Mouse (Mus musculus): ENCODE data around the gene Bmpr1b.

The Bmpr1b gene

GRCm38 (mm10) chr3:141818615-141819312, 350.5 kb downstream of the Bmpr1b start:
- DNase-seq (ENCODE audit: low read depth): no peak

- DNase-seq (ENCODE audit: low read depth): no peak
These were observed 354.4 kb downstream of the Bmpr1b start for GRCm38 (mm10) chr3:141814776-141815175.

GRCm38 (mm10) chr3:141811348-141811747, 357.9 kb downstream of the Bmpr1b start:
- DNase-seq (ENCODE audit: low read depth): peak; percentile 31

- no peak for DNase-seq (ENCODE audit: low read depth)
These were observed 358.3 kb downstream of the Bmpr1b start for GRCm38 (mm10) chr3:141810944-141811343.

- no peak for DNase-seq (ENCODE audit: low read depth)
These were observed 359.6 kb downstream of the Bmpr1b start for GRCm38 (mm10) chr3:141809581-141809980.

- no peak for DNase-seq (ENCODE audit: low read depth)
These were observed 365.1 kb downstream of the Bmpr1b start for GRCm38 (mm10) chr3:141804133-141804532.

- DNase-seq (ENCODE audit: low read depth): no peak
These were observed 371.4 kb downstream of the Bmpr1b start for GRCm38 (mm10) chr3:141797789-141798188.

GRCm38 (mm10) chr3:141797372-141797771, 371.9 kb downstream of the Bmpr1b start:
- DNase-seq (ENCODE audit: low read depth): no peak

- no peak for DNase-seq (ENCODE audit: low read depth)
These were observed 374.9 kb downstream of the Bmpr1b start for GRCm38 (mm10) chr3:141794371-141794770.

- DNase-seq (ENCODE audit: low read depth): no peak
These were observed 375.5 kb downstream of the Bmpr1b start for GRCm38 (mm10) chr3:141793755-141794154.

- DNase-seq (ENCODE audit: low read depth): no peak
These were observed 377.1 kb downstream of the Bmpr1b start for GRCm38 (mm10) chr3:141792106-141792505.

- no peak for DNase-seq (ENCODE audit: low read depth)
These were observed 378.0 kb downstream of the Bmpr1b start for GRCm38 (mm10) chr3:141791026-141791780.
